Mouse (Mus musculus) embryo, embryonic 11 days (tissue): Measurements from ENCODE around the gene Hck.

Experiments used
- DNase-seq: peaks from one replicate; pipeline ENCODE4 v3.0.0-alpha.2; 2015

The Hck gene

GRCm38 (mm10) chr2:153108313-153109264 lies at the start of gene Hck:
Hck (plus strand) TSS chr2:153108468.
- DNase-seq = peak; percentile 60

- no peak for DNase-seq
Observed at GRCm38 (mm10) chr2:153060216-153060615, 48.1 kb upstream of the Hck start.

GRCm38 (mm10) chr2:153063394-153063793 lies 44.9 kb upstream of the Hck start:
- DNase-seq = no peak

- DNase-seq = no peak
Observed at GRCm38 (mm10) chr2:153064190-153064970, 43.9 kb upstream of the Hck start.

- no peak for DNase-seq
Observed at GRCm38 (mm10) chr2:153065747-153066508, 42.3 kb upstream of the Hck start, which contains the start of gene Ccm2l. Ccm2l (plus strand) TSS chr2:153065955.

- DNase-seq = no peak
Observed at GRCm38 (mm10) chr2:153066991-153067390, 41.3 kb upstream of the Hck start.

- peak; percentile 39 for DNase-seq
Observed at GRCm38 (mm10) chr2:153070762-153071490, 37.3 kb upstream of the Hck start.

- peak; percentile 59 for DNase-seq
Observed at GRCm38 (mm10) chr2:153071491-153072184, 36.6 kb upstream of the Hck start.

- no peak for DNase-seq
Observed at GRCm38 (mm10) chr2:153074651-153075050, 33.6 kb upstream of the Hck start.

- DNase-seq = no peak
Observed at GRCm38 (mm10) chr2:153075961-153076360, 32.3 kb upstream of the Hck start.

GRCm38 (mm10) chr2:153080841-153081523 lies 27.3 kb upstream of the Hck start:
- peak; percentile 91 for DNase-seq

GRCm38 (mm10) chr2:153081866-153082265 lies 26.4 kb upstream of the Hck start:
- no peak for DNase-seq

- no peak for DNase-seq
Observed at GRCm38 (mm10) chr2:153083275-153083674, 25.0 kb upstream of the Hck start.

GRCm38 (mm10) chr2:153083824-153084223 lies 24.4 kb upstream of the Hck start:
- no peak for DNase-seq

GRCm38 (mm10) chr2:153084261-153084976 lies 23.8 kb upstream of the Hck start:
- DNase-seq = no peak

- DNase-seq = no peak
Observed at GRCm38 (mm10) chr2:153085556-153085955, 22.7 kb upstream of the Hck start.

- DNase-seq = no peak
Observed at GRCm38 (mm10) chr2:153086166-153086565, 22.1 kb upstream of the Hck start.

GRCm38 (mm10) chr2:153087091-153087490 lies 21.2 kb upstream of the Hck start:
- DNase-seq = no peak

- no peak for DNase-seq
Observed at GRCm38 (mm10) chr2:153089316-153089715, 19.0 kb upstream of the Hck start.

GRCm38 (mm10) chr2:153090551-153091165 lies 17.6 kb upstream of the Hck start:
- no peak for DNase-seq
